Mouse (Mus musculus) E14TG2a.4 (cell line): ENCODE data around the gene Adamts16.

Experiments used
- H3K27me3 ChIP-seq: 2 replicates; pipeline ENCODE4 v1.6.1; 2014; ENCODE audit warnings: low read length, control low read depth; ENCODE audit not compliant: insufficient read depth
- H3K36me3 ChIP-seq: 2 replicates; pipeline ENCODE4 v1.6.1; 2014; ENCODE audit warnings: low read length, control low read depth; ENCODE audit not compliant: insufficient read depth
- H3K4me1 ChIP-seq: replicated peaks from 2 replicates; pipeline ENCODE4 v1.6.1; 2014; ENCODE audit warnings: low read depth, low read length, control low read depth
- H3K4me3 ChIP-seq: replicated peaks from 2 replicates; pipeline ENCODE4 v1.5.1; 2014; ENCODE audit warnings: mild to moderate bottlenecking, low read length
- H3K9me3 ChIP-seq: 2 replicates; pipeline ENCODE4 v1.6.1; 2014; ENCODE audit warnings: low read length, control low read depth
- CTCF ChIP-seq: conservative IDR thresholded peaks from 2 replicates; pipeline ENCODE4 v1.5.1; 2014; ENCODE audit warnings: low read length
- NANOG ChIP-seq: IDR thresholded peaks from 2 replicates; pipeline ENCODE4 v1.6.1; 2014; ENCODE audit warnings: borderline replicate concordance, low read length, mixed read lengths
- POU5F1 ChIP-seq: IDR thresholded peaks from 2 replicates; pipeline ENCODE4 v1.6.1; 2014; ENCODE audit warnings: low read length, borderline replicate concordance

Adamts16 gene

GRCm38 (mm10) chr13:70818982-70819381, 22.6 kb downstream of the Adamts16 start:
- H3K9me3 ChIP-seq, result peaks cover 8% of the 10 kb centered on the region
- no peaks in the 10 kb centered on the region for H3K36me3 ChIP-seq
- no peaks in the 10 kb centered on the region for H3K27me3 ChIP-seq
- H3K4me1 ChIP-seq, result no peaks in the 10 kb centered on the region
- no peak overlapping the region for H3K4me3 ChIP-seq
- TF ChIP-seq POU5F1 (no peak), NANOG (no peak), CTCF (no peak)

DNA sequence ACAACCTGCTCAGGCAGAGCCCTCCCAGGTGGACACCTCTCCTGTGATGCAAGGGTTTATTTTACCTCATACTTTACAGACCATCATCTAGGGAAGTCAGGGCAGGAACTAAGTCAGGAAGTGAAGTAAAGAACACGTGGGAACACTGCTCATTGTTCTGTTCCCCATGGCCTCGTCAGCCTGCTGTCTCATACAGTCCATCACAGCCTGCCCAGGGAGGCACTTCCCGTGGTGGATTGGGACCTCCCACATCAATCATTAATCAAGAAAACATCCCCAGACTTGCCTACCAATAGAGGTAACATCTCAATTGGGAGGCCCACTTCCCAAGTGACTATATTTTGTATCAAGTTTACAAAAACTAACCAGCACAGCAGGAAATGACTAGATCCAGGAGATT, 27.2 kb downstream of the Adamts16 start:
- Histone ChIP-seq H3K9me3 (peaks cover 18% of the 10 kb centered on the region), H3K27me3 (no peaks in the 10 kb centered on the region), H3K4me3 (no peak overlapping the region), H3K36me3 (no peaks in the 10 kb centered on the region), H3K4me1 (no peaks in the 10 kb centered on the region)
- TF ChIP-seq NANOG (no peak), POU5F1 (no peak), CTCF (no peak)

GRCm38 (mm10) chr13:70805506-70805905, 36.1 kb downstream of the Adamts16 start:
- Histone ChIP-seq H3K27me3 (no peaks in the 10 kb centered on the region), H3K4me1 (no peaks in the 10 kb centered on the region), H3K9me3 (peaks cover 6% of the 10 kb centered on the region; the same call in 1 of the 2 replicates), H3K4me3 (no peak overlapping the region), H3K36me3 (no peaks in the 10 kb centered on the region)
- TF ChIP-seq CTCF (no peak), POU5F1 (no peak), NANOG (no peak)

GRCm38 (mm10) chr13:70802849-70803248, 38.8 kb downstream of the Adamts16 start:
- TF ChIP-seq POU5F1, result no peak
- H3K36me3 ChIP-seq, result no peaks in the 10 kb centered on the region
- no peaks in the 10 kb centered on the region for H3K27me3 ChIP-seq
- no peak overlapping the region for H3K4me3 ChIP-seq
- peaks cover 6% of the 10 kb centered on the region; the same call in 1 of the 2 replicates for H3K9me3 ChIP-seq
- no peaks in the 10 kb centered on the region; the same call in 1 of the 2 replicates for H3K4me1 ChIP-seq

GRCm38 (mm10) chr13:70799322-70799721, 42.3 kb downstream of the Adamts16 start:
- Histone ChIP-seq H3K4me3 (no peak overlapping the region), H3K9me3 (peaks cover 6% of the 10 kb centered on the region; the same call in 1 of the 2 replicates), H3K27me3 (no peaks in the 10 kb centered on the region), H3K4me1 (no peaks in the 10 kb centered on the region; the same call in 1 of the 2 replicates), H3K36me3 (no peaks in the 10 kb centered on the region)
- TF ChIP-seq CTCF (no peak), NANOG (no peak), POU5F1 (no peak)

GRCm38 (mm10) chr13:70798396-70798795, 43.2 kb downstream of the Adamts16 start:
- no peak for TF ChIP-seq CTCF
- TF ChIP-seq NANOG, result no peak
- H3K9me3 ChIP-seq, result peaks cover 6% of the 10 kb centered on the region; the same call in 1 of the 2 replicates
- H3K27me3 ChIP-seq, result no peaks in the 10 kb centered on the region
- H3K36me3 ChIP-seq, result no peaks in the 10 kb centered on the region
- H3K4me1 ChIP-seq, result no peaks in the 10 kb centered on the region; the same call in 1 of the 2 replicates
- H3K4me3 ChIP-seq, result no peak overlapping the region

DNA sequence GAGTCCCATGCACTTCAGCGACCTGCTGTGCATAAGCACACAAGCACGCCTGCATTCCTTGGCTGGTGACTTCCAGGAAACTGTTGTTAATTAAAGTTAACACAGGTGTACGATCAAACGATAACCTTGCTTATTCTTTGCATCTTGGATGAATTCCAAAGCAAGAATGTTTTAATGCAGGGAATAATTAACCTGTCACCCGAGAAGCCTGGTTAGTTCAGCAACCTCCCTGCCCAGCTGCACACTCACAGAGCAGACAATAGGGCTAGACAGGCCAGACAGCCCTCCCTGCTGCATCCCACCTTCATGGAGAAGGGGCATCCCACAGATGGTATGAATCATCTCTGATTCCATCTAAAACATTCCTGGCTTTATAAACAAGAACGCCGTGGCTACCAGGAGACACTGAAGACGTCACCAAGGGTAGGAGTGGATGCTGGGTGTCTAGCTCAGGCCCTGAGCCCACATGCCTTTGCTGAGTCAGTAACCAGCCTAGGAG, 47.5 kb downstream of the Adamts16 start:
- Histone ChIP-seq H3K9me3 (no peaks in the 10 kb centered on the region), H3K4me1 (no peaks in the 10 kb centered on the region; the same call in 1 of the 2 replicates), H3K4me3 (no peak overlapping the region), H3K27me3 (no peaks in the 10 kb centered on the region), H3K36me3 (no peaks in the 10 kb centered on the region)
- TF ChIP-seq POU5F1, result no peak
- no peak for TF ChIP-seq CTCF
- TF ChIP-seq NANOG, result no peak

DNA sequence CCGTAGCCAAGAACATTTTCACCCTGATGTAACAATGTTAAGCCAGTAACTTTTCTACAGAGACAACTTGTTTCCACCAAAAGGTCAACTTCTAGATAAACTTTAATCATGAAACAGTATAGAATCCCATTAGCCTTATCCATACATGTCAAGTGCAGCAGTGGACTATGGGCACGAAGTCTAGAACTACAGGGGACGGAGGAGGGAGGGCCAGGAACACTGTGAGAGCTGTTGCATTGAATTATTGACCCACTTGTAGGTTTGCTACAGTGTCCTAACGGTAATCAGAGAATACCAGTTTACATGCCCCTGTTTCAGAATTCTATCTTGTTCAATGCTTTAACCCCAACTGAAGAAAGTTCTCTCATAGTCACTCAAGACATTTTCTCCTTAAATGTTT, 48.0 kb downstream of the Adamts16 start:
- H3K27me3 ChIP-seq, result no peaks in the 10 kb centered on the region

DNA sequence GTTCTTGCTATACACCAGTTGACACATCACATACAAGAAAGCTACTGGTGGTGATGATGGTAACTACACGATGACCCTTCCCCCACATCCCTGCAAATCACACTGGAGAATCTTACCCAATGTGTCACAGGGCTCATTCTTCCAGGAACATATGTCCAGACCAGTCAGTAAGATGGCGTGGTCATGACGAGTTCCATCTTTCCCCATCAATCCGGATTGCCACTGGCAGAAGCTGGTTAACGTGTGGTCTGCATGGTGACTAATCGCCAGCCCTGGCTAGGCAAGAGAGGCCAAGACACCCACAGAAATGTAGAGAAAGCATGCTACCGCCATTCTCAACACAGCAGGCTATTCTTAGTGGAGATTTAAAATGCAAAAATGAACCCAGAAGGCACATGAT, 48.7 kb downstream of the Adamts16 start:
- H3K27me3 ChIP-seq, result no peaks in the 10 kb centered on the region
- no peaks in the 10 kb centered on the region for H3K4me1 ChIP-seq
- H3K9me3 ChIP-seq, result no peaks in the 10 kb centered on the region; the same call in 1 of the 2 replicates
- TF ChIP-seq CTCF, result no peak
- TF ChIP-seq NANOG, result no peak
- no peak for TF ChIP-seq POU5F1
- no peaks in the 10 kb centered on the region for H3K36me3 ChIP-seq
- H3K4me3 ChIP-seq, result no peak overlapping the region

More for the DNA sequence above, 48.0 kb downstream of the Adamts16 start:
- TF ChIP-seq NANOG (no peak), CTCF (no peak), POU5F1 (no peak)
- Histone ChIP-seq H3K4me3 (no peak overlapping the region), H3K9me3 (no peaks in the 10 kb centered on the region), H3K4me1 (no peaks in the 10 kb centered on the region), H3K36me3 (no peaks in the 10 kb centered on the region)

- Histone ChIP-seq H3K4me1 (no peaks in the 10 kb centered on the region), H3K4me3 (no peak overlapping the region), H3K36me3 (no peaks in the 10 kb centered on the region), H3K27me3 (no peaks in the 10 kb centered on the region), H3K9me3 (no peaks in the 10 kb centered on the region; the same call in 1 of the 2 replicates)
- TF ChIP-seq NANOG (no peak), CTCF (no peak)
Observed at GRCm38 (mm10) chr13:70789806-70790205, 51.8 kb downstream of the Adamts16 start.
